In the genomic region with DNA sequence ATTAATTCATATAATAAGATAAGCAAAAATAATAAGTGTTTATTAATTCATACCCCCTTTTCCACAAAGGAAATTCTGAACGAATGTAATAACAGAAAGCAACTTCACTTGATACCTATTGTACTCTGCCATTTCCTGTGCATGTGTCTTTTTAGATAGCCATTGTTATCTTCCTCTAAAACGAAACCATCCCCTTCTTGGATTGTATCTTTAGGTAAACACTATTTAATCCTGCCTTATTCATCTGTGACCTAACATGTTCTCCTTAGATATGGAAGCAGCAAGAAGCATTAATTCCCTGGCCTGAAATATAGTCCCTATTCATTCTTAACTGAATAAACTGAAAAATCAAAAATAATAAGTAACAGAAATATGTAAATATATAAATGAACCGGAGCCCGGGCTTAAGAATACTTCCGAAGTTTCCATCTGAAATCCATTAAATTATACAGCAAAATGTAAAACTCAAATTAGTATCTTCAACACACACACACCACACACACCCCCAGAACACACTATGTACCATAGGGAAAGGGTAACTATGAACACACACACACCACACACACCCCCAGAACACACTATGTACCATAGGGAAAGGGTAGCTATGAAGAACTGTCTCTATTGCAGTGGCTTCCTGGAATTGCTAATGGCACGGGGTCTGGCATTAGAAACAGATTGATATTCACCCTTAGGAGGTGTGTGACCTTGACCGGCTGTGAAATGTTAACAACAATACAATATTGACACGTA, we compare ENCODE assay signal across 21 mouse cellular contexts. TPM values are rescaled to one million over a fixed set of nuclear protein-coding genes. Genes with fewer than 3 reads are reported as not detected.
A peak's percentile ranks its signal among the peaks of the same experiment; 100 is the strongest.
DNase-seq lines count a peak whose midpoint lies in the region; ATAC-seq and TF ChIP-seq lines count a peak whose summit lies in the region.
"Had no signal": no experiment of that assay in that cellular context is flagged by ENCODE, and none has a peak within 500 bp of the region (broad histone marks: within the 10 kb centered on the region; RNA-seq: fewer than 3 reads in every experiment).

No protein-coding gene starts in this region.

- H3K36me3 ChIP-seq in lung, postnatal 0 days (ENCODE audit: insufficient read depth, low read length): peaks cover 5% of the 10 kb centered on the region; the same call in 1 of the 2 replicates
- H3K36me3 ChIP-seq in G1E (replicated peaks): peaks cover 48% of the 10 kb centered on the region
- H3K36me3 ChIP-seq in liver, postnatal 0 days (replicated peaks; ENCODE audit: insufficient read depth, low read length): peaks cover 47% of the 10 kb centered on the region
- H3K36me3 ChIP-seq: neural tube, embryonic 15.5 days had no signal

- H3K9ac ChIP-seq in lung, postnatal 0 days (replicated peaks; ENCODE audit: low read depth): no peak overlapping the region
- no peak overlapping the region for H3K9ac ChIP-seq in liver, postnatal 0 days (replicated peaks)
- H3K9ac ChIP-seq: neural tube, embryonic 15.5 days; stomach, embryonic 15.5 days had no signal

- TF ChIP-seq EP300 in lung, postnatal 0 days (IDR thresholded peaks at IDR 0.05): peak; percentile 65
- peak; percentile 96 for TF ChIP-seq EP300 in liver, postnatal 0 days (IDR thresholded peaks at IDR 0.05; ENCODE audit: low read depth)

- DNase-seq in lung, postnatal 0 days (ENCODE audit: low spot score): peak; percentile 40
- DNase-seq in lung, adult 2 months: no peak
- DNase-seq in G1E (ENCODE audit: low spot score): peak; percentile 22
- DNase-seq in liver, postnatal 0 days: no peak
- DNase-seq in left cerebral cortex, postnatal 4 days: no peak
- DNase-seq in thymus, postnatal 4 days: no peak
- no peak for DNase-seq in Muller cell, postnatal 12 days (ENCODE audit: inconsistent ontology term)
- DNase-seq: adrenal gland, postnatal 10 days; B cell, adult 2 months; cerebellum, adult 8-10 months; kidney, postnatal 36 days; right cerebral cortex, adult 18-20 months; thymus, postnatal 25 days had no signal

- no peak for TF ChIP-seq CTCF in lung, postnatal 0 days (IDR thresholded peaks at IDR 0.05)
- no peak for TF ChIP-seq CTCF in lung, adult 2 months (IDR thresholded peaks at IDR 0.05; ENCODE audit: insufficient read depth, low read length)
- TF ChIP-seq CTCF in G1E (IDR thresholded peaks at IDR 0.05; ENCODE audit: low read depth, low read length): no peak
- TF ChIP-seq CTCF in liver, postnatal 0 days (IDR thresholded peaks at IDR 0.05; ENCODE audit: low read depth): no peak

- no peaks in the 10 kb centered on the region for H3K4me1 ChIP-seq in lung, postnatal 0 days (ENCODE audit: insufficient read depth, low read depth, low read length)
- H3K4me1 ChIP-seq in lung, adult 2 months (ENCODE audit: control insufficient read depth, insufficient read depth, low read length): no peaks in the 10 kb centered on the region; the same call in 1 of the 2 replicates
- peaks cover 27% of the 10 kb centered on the region for H3K4me1 ChIP-seq in G1E (ENCODE audit: insufficient read depth, low read depth, low read length)
- peaks cover 7% of the 10 kb centered on the region for H3K4me1 ChIP-seq in liver, postnatal 0 days (ENCODE audit: insufficient read depth)
- H3K4me1 ChIP-seq: heart, embryonic 10.5 days; neural tube, embryonic 15.5 days; stomach, embryonic 15.5 days had no signal

- H3K9me3 ChIP-seq in lung, postnatal 0 days (ENCODE audit: low read length): no peaks in the 10 kb centered on the region
- no peaks in the 10 kb centered on the region for H3K9me3 ChIP-seq in G1E (replicated peaks)
- no peaks in the 10 kb centered on the region for H3K9me3 ChIP-seq in liver, postnatal 0 days (ENCODE audit: low read length)
- H3K9me3 ChIP-seq: heart, embryonic 10.5 days; neural tube, embryonic 15.5 days; stomach, embryonic 15.5 days had no signal

- no peak overlapping the region for H3K4me2 ChIP-seq in lung, postnatal 0 days (replicated peaks; ENCODE audit: low read depth, low read length)
- no peak overlapping the region for H3K4me2 ChIP-seq in liver, postnatal 0 days (ENCODE audit: low read depth, low read length)
- H3K4me2 ChIP-seq: neural tube, embryonic 15.5 days; stomach, embryonic 15.5 days had no signal

- H3K4me3 ChIP-seq in lung, postnatal 0 days (ENCODE audit: low read depth, low read length): no peak overlapping the region
- no peak overlapping the region for H3K4me3 ChIP-seq in lung, adult 2 months (replicated peaks; ENCODE audit: extremely low read depth, low read depth, low read length)
- no peak overlapping the region; the same call in 1 of the 2 replicates for H3K4me3 ChIP-seq in G1E (ENCODE audit: low read depth, low read length)
- no peak overlapping the region for H3K4me3 ChIP-seq in liver, postnatal 0 days (ENCODE audit: low read depth, low read length)
- H3K4me3 ChIP-seq: heart, embryonic 10.5 days; neural tube, embryonic 15.5 days; stomach, embryonic 15.5 days had no signal

- no peak overlapping the region for H3K27ac ChIP-seq in lung, postnatal 0 days (ENCODE audit: low read length)
- no peak overlapping the region for H3K27ac ChIP-seq in liver, postnatal 0 days (ENCODE audit: low read depth)
- H3K27ac ChIP-seq: heart, embryonic 10.5 days; hindbrain, postnatal 0 days; neural tube, embryonic 15.5 days; stomach, embryonic 15.5 days had no signal

- WGBS in lung, postnatal 0 days: 73% methylated on average over 8 of the region's 8 CpGs
- 59% methylated on average over 8 of the region's 8 CpGs for WGBS in lung, adult 2 months
- 73% methylated on average over 8 of the region's 8 CpGs for WGBS in liver, postnatal 0 days (ENCODE audit: insufficient replicate concordance)

- no peaks in the 10 kb centered on the region for H3K27me3 ChIP-seq in lung, postnatal 0 days (replicated peaks; ENCODE audit: insufficient read depth, low read length)
- no peaks in the 10 kb centered on the region for H3K27me3 ChIP-seq in G1E (ENCODE audit: insufficient read depth, low read length)
- no peaks in the 10 kb centered on the region for H3K27me3 ChIP-seq in liver, postnatal 0 days (ENCODE audit: insufficient read depth, low read length)
- H3K27me3 ChIP-seq: CH12.LX; neural tube, embryonic 15.5 days; stomach, embryonic 15.5 days had no signal

- intact Hi-C loops in left cerebral cortex, postnatal 4 days (cut with DNase I): no loop called here

- ATAC-seq in lung, postnatal 0 days: peak; percentile 52
- peak; percentile 88 for ATAC-seq in G1E (ENCODE audit: extremely low read depth, insufficient number of reproducible peaks, low FRiP score, poor library complexity, severe bottlenecking)
- peak; percentile 33; the same call in 1 of the 2 replicates for ATAC-seq in erythroid progenitor cell, adult 5-6 weeks (replicated peaks; ENCODE audit: low FRiP score, poor library complexity, severe bottlenecking)
- ATAC-seq in liver, postnatal 0 days: peak; percentile 72
- ATAC-seq: hindbrain, postnatal 0 days; intestine, postnatal 0 days; midbrain, embryonic 16.5 days had no signal

- TF ChIP-seq POLR2A in lung, adult 2 months (IDR thresholded peaks at IDR 0.05; ENCODE audit: borderline replicate concordance, extremely low read depth, low read depth, low read length): no peak

RNA-seq across cellular contexts. Expression of gene Pon3, which starts 7.3 kb away (rescaled TPM):
- polyA plus RNA-seq in lung, postnatal 0 days (2015; fragmentation: Nextera tagmentation; extraction: Ambion mirVana): 143 and 168 TPM in 2 replicates
- 28.2 and 39.8 TPM in 2 replicates for polyA plus RNA-seq in lung, adult 2 months (2012; rRNA removed)
- total RNA-seq in G1E (2014; fragmentation: Nextera tagmentation) (75.7 and 101 TPM in 2 replicates), G1E (2017) (48.2 and 48.5 TPM in 2 replicates)
- 1.5 and 1.9 TPM in 2 replicates for polyA plus RNA-seq in G1E (2012)
- total RNA-seq in erythroid progenitor cell, adult 5-6 weeks (2015; ENCODE audit: low replicate concordance): 16.3 and 28.8 TPM in 2 replicates
- total RNA-seq in erythroid progenitor cell, adult 5-6 weeks (2017; ENCODE audit: low replicate concordance): 3.5 and 11.7 TPM in 2 replicates
- 43.3 and 44.4 TPM in 2 replicates for polyA plus RNA-seq in liver, postnatal 0 days (2015; fragmentation: Nextera tagmentation; extraction: Ambion mirVana)
- total RNA-seq in left cerebral cortex, postnatal 4 days (2021): 1 to 10 TPM; 1.8 to 2.3 TPM

RNA-seq across cellular contexts. Expression of gene Pon2, which starts 34.8 kb away (rescaled TPM):
- 88.4 and 98.7 TPM in 2 replicates for polyA plus RNA-seq in lung, postnatal 0 days (2015; fragmentation: Nextera tagmentation; extraction: Ambion mirVana)
- polyA plus RNA-seq in lung, adult 2 months (2012; rRNA removed): 26.4 and 38.2 TPM in 2 replicates
- 94.6 and 95.6 TPM in 2 replicates for total RNA-seq in G1E (2014; fragmentation: Nextera tagmentation)
- 54.5 and 58.7 TPM in 2 replicates for total RNA-seq in G1E (2017)
- 31.9 and 36.5 TPM in 2 replicates for polyA plus RNA-seq in G1E (2012)
- total RNA-seq in erythroid progenitor cell, adult 5-6 weeks (2015; ENCODE audit: low replicate concordance): 163 and 182 TPM in 2 replicates
- total RNA-seq in erythroid progenitor cell, adult 5-6 weeks (2017; ENCODE audit: low replicate concordance): 69.1 and 72.4 TPM in 2 replicates
- 32.5 and 34.3 TPM in 2 replicates for polyA plus RNA-seq in liver, postnatal 0 days (2015; fragmentation: Nextera tagmentation; extraction: Ambion mirVana)
- 10 to 100 TPM in 1 of 2 experiments, 1 to 10 TPM in 1; 9.3 to 11.9 TPM for total RNA-seq in left cerebral cortex, postnatal 4 days (2021)

Comparison
In these comparisons a context has a peak if more than half of its experiments do, and no peak if none do; other contexts are left out.
1. DNase-seq: peak in lung, postnatal 0 days (single experiment) and G1E (single experiment); none in lung, adult 2 months (single experiment), liver, postnatal 0 days (single experiment), left cerebral cortex, postnatal 4 days (single experiment), thymus, postnatal 4 days (single experiment) and Muller cell, postnatal 12 days (single experiment).
2. ATAC-seq: peak in every context shown above with its lines; median percentile 88 in G1E; 72 in liver, postnatal 0 days; 52 in lung, postnatal 0 days; 33 in erythroid progenitor cell, adult 5-6 weeks.